Mouse (Mus musculus) embryo, embryonic 9.5 days (tissue): Measurements from ENCODE around the gene Gm12184.
"Not testable (repeated sequence)": the region's sequence is repeated elsewhere in the genome, so short reads cannot be mapped to it uniquely, and the experiment has no call there.

Experiments
- DNase-seq: peaks from one replicate; pipeline ENCODE4 v3.0.0-alpha.2; 2017; ENCODE audit errors: extremely low spot score

Gene Gm12184

DNA sequence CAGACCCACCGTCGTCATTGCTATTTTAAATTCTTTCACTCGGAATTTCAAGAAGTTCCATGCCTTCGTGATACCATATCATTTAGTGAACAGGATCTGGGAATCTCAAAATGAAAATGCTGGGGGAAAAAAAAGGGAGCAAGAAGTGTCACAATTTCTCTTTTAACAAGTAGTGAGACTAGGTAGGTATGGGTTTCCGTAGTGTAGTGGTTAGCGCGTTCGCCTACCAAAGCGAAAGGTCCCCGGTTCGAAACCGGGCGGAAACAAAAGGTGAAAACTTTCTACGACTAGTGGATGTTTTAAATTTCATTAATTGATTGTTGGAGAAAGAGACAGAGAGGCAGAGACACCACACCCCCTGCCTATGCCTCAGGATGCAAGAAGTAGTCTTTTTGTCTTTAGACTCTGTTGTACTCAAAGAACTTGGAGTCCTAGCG, 2.9 kb downstream of the Gm12184 start:
- DNase-seq = peak; percentile 89

DNA sequence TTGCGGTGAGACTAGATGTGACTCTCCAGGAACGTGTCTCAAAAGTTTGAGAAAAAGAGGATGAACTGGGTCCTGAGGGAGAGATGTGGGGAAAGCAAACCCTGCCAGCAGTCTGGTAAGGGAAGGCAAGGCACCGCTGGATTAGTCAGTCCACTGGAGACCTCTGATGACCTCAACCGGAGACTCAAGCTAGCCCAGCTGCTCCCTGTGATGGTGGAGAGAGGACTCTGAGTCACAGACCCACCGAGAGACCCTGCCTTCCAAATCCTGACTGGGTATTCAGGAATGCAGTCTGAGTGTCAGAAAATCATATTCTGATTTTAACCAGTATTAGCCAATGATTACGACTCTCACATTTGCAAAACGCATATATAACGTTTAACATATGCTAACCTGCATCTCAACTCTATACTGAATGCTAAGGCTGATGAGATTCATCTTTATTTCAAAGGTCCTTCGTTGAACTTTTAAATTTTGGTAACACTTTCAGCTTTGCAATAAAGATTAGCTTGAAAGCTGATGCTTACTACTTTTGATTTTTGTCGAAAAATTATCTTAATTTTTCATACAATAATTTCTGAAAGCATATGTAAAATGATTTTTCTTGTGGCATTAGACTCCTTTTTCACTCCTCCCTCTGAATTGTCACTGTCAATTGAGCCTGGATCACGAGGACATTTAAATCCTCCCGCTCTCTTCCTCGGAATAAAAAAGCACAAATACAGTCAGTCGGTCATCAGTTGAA, 3.5 kb downstream of the Gm12184 start:
- no peak for DNase-seq

DNA sequence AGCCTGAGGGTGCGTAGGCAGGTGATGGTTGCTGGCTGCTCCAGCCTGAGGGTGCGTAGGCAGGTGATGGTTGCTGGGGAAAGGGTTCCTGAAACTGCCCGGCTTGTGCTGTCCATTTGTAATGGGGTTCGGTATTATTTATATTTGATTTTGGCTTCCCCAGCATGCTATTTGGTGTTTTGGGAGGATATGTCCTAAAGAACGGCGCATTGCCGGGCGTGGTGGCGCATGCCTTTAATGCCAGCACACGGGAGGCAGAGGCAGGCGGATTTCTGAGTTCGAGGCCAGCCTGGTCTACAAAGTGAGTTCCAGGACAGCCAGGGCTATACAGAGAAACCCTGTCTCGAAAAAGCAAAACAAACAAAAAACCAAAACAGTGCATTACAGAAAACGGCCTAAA, 5.2 kb downstream of the Gm12184 start:
- not testable (repeated sequence) for DNase-seq

DNA sequence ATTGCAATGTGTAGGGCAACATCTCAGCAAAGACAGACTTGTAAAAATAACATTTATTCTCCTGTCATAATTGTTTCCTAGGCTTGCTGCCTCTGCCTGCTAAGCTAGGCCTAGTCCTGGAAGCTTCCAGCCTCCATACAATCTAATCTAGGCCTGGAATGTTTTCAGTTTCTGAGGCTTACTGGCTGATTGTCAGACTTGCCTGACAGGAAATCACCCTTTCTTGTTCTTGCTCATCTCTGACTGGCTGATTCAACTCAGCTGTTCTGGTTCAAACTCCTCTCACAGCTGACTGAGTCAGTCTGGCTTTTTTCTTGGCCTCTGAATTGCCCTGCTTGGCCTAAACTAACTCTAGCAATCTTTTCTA, 6.2 kb downstream of the Gm12184 start:
- DNase-seq = no peak

DNA sequence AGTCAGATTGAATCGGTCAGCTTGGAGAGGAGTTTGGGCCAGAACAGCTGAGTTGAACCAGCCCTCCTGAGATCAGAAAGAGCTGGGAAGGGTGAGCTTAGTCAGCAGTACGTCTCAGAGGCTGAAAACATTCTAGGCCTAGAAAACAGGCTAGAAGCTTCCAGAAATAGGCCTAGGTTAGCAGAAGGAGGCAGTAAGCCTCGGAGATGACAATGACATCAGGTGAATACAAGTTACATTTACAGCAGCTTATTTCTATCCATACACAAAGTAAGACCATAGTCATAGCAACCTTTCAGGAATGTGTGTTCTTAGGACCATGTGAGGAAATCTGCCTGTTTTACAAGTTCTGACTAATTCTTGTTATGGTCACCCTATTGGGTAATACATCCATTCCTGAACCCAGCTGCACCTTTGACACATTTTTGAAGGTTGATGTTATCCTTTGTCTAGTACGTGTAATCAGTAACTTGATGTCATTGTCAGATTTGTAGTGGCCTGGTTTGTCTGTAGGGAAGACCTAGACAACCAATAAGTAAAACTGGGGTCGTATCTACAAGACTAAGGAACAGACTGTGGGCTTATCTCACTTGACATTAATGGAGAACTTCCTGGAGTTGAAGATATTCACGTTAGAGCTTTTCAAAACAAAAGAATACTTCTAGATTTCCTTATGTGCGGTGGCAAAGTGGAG, 6.7 kb downstream of the Gm12184 start:
- no peak for DNase-seq

DNA sequence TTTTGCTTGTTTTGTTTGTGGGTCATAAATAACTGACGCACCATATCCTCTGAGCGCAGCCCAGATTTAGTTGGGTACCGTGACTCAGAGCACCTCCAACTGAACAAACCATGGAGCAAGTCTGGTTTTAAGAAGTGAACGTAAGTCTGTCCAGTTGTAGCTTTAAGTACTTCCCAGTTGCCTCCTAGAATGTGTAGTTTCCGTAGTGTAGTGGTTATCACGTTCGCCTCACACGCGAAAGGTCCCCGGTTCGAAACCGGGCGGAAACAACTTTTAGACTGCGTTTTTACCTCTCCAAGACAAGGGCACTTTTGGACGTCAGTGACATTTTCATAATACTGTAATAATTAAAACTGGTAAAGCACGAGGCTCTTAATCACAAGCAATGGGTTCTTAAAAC, 8.1 kb downstream of the Gm12184 start:
- peak; percentile 95 for DNase-seq

DNA sequence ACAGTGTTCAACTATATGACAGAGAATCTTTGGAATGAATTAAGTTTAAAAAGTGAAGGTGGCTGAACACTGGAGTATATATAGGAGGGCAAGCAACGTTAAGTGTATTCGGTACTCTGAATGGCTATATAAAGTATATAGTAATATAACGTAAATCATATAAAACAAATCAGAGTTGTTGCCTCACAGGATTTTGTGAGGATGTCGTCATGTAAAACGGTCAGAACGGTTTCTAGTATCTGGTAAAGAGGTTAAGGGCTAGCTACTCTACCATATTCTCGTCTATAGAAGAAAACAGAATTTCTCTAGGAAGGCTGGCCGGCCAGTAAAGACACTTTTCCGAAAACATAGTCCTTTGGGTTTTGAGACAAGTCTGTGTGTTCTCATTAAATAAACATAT, 8.7 kb downstream of the Gm12184 start:
- no peak for DNase-seq

DNA sequence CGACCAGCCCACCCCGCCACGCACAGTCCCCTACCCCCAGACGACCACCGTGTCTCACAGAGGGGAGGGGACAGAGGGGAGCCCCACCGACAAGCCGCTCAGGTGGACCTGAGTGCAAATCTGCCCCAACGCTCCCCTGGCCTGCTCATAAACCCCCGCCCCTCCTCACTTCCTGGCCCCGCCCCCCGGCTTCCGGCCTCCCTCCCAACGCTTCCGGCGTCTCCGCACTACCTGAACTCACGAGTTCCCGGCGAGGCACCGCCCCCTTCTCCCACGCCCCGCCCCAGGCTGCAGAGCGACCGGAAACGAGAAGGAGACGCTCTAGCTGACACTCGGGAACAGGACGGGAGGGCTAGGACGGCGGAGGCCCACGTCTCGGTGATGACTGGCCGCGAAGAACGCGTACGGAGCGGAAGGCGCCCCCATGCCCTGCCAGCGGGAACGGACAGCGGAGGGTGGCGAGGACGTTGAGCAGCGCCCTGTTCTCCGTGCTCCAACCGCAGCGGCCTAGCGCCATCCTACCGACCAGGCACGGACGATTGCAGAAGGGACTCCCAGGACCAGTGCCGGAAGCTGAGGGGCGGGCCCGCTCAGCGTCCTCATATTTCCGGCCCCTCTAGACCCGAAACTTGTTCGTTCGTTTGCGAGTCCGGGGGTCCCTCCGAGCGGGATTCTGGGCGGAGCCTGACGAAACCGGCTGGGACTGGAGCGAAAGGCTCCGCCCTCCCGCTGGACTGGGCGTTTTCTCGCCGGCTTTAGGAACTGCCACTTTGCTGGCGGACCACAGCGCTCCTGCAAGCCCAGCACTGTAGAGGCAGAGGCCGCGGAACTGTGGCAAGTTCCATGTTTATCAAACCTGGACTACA, 9.4 kb downstream of the Gm12184 start, which contains the start of gene Trim41:
TSS of gene Trim41 (minus strand) at position 554 of the 866 bp plus-strand sequence.
- DNase-seq = peak; percentile 99

DNA sequence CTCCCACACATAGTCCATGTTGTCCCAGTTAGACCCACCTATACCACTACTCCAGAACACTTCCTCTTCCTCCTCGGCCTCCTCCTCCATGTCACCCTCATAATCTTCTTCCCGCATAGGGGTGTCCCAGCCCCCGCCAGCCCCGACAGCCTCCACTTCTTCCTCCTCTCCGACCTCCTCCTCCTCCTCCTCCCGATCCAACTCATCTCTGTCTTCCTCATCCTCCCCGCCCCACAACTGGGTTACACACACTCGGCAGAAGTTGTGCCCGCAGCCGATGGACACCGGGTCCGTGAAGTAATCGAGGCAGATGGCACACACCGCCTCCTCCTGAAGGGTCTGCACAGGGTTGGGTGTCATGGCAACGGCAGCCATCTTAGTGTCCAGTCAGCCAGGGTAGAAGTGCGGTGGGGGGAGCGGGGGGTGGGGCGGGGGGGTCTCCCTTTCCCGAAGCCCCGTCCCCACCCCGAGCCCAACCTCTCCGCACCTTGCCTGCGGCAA, 10.1 kb downstream of the Gm12184 start:
- no peak for DNase-seq

DNA sequence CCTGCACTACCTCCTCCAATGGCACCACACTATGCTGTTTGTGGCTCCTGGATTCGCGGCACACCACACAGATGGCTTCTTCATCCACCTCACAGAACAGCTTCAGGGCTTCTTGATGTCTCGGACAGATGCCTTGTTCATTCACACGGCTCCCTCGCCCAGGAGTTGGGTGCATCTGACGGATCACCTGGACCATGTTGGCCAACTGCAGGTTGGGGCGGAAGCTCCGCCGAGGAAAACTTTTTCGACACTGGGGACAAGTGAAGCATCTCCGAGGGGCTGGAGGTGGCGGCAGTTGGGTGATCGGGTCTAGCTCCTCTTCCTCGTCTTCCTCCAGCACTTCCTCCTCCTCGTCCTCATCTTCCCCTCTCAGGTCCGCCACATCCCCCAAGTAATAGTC, 10.6 kb downstream of the Gm12184 start:
- DNase-seq = no peak

DNA sequence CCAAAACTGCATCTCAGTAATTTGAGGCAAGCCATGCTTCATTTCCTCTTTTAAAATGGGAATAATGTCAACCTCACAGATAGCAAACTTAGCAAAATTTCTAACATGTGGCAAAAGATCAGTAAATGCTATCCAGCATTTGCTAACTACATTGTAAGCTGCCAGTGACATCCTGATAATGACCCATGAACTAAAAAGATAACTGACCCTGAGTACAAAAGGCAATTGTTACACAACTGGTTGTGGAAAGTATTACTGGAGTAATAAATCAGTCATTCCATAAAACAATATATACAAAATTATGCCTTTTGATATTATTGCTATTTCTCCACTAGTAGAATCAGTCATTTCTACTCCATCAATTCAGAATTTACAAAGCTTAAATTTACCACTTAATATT, 12.7 kb downstream of the Gm12184 start:
- no peak for DNase-seq

DNA sequence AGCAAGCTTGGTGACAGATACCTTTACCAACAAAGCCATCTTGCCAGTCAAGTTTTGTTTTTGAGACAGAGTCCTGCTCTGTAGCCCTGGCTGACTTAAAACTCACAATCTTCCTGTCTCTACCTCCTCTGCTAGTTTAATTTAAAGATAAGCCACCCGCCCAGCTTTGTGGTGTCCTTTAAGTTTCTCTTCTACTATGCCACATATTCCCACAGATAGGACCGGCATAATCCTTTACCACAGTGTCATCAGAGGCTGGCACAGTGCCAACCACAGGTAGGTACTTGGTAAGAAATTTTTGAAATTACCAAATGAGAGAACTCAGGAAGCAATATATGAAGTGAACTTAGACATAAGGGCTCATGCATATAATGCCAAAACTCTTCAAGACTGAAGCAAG, 16.3 kb downstream of the Gm12184 start:
- DNase-seq = no peak

DNA sequence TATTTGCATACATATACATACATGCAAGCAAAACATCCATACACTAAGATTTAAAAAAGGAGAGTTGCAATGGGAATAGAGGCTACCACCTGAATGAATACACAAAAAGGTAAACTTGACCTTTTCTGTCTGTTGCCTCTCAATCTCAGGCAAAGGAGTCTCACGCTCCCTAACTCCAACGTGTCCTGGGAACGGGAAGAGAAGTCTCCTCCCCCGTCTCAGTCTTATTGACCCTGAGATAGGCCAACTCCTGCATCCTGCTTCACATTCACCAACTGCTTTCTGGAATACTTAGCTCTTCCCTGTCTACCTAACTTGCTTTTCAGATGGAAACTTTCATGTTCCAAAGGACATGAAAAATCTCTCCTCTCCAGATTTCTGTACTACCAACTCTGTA, 17.0 kb downstream of the Gm12184 start:
- no peak for DNase-seq

DNA sequence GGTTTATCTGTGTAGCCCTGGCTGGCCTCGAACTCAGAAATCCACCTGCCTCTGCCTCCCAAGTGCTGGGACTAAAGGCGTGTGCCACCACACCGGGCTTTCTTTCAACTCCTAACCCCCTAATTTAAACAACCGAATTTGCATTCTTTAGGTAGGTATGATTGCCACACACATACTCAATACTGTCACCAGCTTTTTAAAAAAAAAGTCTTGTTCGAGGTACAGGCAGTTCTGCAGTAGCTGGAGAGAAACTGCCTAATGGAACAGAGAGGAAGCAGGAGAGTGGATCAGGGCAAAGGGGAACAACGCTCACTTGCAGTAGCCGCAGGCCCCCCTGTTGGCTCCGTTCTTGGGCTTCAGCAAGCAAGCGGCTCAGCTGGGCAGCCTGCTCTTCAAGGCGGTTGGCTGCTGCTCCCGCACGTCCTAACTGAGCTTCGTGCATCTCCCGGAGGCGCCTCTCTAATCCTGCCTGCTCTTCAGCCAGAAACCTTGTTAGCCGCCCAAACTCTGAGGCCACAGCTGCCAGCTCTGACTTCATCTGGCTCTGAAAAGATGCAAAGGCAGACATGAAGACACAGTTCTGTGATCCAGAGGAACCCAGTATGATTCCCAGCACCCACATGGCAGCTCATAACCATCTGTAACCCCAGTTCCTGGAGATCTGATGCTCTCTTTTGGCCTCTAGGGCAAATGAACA, 17.6 kb downstream of the Gm12184 start:
- no peak for DNase-seq

DNA sequence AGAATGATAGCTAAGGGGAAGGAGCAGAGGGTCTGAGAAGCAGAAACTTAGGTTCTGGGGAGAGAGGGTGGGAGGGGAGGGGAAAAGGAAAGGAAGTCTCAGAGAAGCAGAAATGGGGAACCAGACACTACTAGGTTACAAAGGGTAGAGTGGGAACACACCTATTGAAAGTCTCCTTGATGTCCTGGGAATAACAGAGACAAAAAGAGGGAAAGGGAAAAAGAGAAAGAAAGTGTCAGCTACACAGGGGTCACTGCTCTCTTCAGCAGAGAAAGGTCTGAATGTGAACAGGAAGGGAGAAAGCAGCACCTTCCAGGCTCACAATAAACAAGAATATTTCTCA, 18.2 kb downstream of the Gm12184 start:
- DNase-seq = no peak

DNA sequence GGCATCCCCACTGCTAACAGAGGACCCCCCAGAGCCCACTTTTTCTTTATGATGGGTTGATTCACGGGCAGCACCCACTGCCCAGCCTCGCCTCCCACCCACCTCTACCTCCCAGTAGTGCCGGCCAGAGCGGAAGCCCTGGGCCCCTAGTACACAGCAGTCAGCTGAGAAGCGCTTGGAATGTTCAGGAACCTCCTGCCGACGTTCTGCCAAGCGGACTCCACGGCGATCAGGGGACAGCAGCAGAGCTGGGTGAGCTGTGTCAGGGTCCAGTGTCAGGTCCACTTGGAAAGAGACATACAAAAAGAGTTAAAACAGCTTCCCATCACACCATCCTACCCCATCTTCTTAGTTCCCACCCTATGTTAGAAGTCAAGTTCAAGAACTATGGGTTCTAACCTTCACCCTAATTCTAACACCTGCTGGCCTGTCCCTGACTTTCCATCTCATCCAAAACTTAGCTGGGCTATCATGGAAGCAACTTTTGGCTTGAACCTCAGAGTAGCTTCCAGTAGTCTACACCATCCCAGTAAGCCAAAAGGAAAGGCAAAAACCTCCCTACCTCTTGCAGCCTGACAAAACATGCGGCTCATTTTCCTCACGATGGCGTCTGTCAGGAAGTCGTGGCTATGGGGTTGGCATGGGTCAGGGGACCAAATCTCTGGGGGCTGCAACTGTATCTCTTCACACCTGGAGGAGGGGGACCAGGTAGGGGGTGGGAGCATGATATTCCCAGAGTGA, 18.7 kb downstream of the Gm12184 start:
- no peak for DNase-seq

DNA sequence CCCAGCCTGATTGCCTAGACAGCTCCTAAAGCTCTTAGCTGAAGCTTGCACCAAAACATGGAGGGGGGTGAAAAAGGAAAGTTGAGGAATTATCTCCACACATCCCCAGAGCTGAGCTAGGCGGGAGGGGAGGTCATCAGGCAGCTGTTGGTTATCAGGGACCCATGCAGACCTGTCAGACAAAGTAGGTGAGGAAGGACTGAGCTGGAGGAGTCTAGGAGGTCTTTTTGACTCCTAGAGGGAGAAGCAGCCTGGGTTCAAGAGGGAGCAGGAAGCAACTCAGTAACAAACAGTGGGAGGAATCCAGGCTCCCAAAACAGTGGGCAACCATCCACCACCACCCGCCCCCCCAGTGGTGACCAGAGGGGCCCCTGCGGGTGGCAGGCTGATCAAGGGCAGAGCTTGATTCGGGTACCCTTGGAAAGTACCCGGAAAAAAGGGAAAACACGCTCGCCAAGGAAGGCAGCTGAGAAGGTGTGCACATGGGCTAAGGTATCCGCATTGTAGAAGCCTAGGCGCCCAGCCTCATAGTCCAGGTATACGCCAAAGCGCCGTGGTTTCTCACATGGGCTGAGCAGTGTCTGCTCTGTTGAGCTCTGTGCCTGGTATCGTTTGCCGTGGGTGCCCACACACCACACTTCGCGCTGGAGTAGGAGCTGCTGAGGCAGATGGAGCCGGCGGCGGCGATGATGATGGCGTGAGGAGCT, 19.4 kb downstream of the Gm12184 start:
- peak; percentile 63 for DNase-seq

DNA sequence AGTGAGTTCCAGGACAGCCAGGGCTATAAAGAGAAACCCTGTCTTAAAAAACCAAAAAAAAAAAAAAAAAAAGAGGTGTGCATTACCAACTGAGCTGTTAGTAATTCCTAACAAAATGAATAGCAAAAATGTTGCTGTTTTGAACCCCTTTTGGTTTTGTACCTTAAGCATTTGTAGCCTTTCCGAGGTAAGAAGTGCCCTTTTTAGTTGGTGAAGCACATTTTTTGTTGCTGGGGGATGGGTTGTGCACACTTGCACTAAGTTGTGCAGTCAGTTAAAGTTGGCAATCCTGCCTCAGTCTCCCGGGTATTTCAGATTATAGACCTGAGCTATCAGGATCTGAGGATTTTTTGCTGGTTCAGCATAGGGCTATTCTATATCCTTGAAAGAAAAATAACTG, 21.5 kb downstream of the Gm12184 start:
- no peak for DNase-seq

DNA sequence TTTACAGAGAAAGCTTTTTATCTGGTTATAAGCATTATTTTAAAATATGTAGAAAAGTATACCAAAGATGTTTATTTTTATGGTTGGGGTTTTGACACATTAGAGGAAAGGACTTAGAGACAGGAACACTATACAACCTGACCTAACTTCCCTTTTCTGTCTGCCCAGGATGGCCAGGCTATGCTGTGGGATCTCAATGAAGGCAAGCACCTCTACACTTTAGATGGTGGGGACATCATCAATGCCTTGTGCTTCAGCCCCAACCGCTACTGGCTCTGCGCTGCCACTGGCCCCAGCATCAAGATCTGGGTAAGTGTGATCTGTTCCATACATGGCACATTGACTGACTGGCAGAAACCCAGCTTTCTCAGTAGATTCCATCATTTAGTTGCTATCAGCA, 22.5 kb downstream of the Gm12184 start:
- no peak for DNase-seq
